Mouse (Mus musculus) intestine, postnatal 0 days (tissue): Measurements from ENCODE around the gene Adgrl4. TPM values are rescaled to one million over a fixed set of nuclear protein-coding genes. Genes with fewer than 3 reads are reported as not detected.

Experiments
- ATAC-seq: fragments of 200-750 bp; cut with Nextera tagmentation; 2 replicates; pipeline ENCODE4 v1.8.0; 2017; ENCODE audit warnings: mild to moderate bottlenecking, moderate TSS enrichment, moderate library complexity
- H3K27ac ChIP-seq: fragments of 300-500 bp; sonication (generic); 2 replicates; pipeline ENCODE4 v1.5.1; 2014; ENCODE audit warnings: mild to moderate bottlenecking, low read depth, low read length, moderate library complexity
- H3K27me3 ChIP-seq: fragments of 300-500 bp; sonication (generic); replicated peaks from 2 replicates; pipeline ENCODE4 v1.6.1; 2014; ENCODE audit warnings: low read length, mixed read lengths; ENCODE audit not compliant: control insufficient read depth, insufficient read depth
- H3K36me3 ChIP-seq: fragments of 300-500 bp; sonication (generic); 2 replicates; pipeline ENCODE4 v1.6.1; 2014; ENCODE audit warnings: mild to moderate bottlenecking, moderate library complexity; ENCODE audit not compliant: control insufficient read depth, insufficient read depth
- H3K4me1 ChIP-seq: fragments of 300-500 bp; sonication (generic); replicated peaks from 2 replicates; pipeline ENCODE4 v1.6.1; 2014; ENCODE audit warnings: antibody characterized with exemption, low read length, mixed read lengths; ENCODE audit not compliant: control insufficient read depth, insufficient read depth
- H3K4me2 ChIP-seq: fragments of 300-500 bp; sonication (generic); replicated peaks from 2 replicates; pipeline ENCODE4 v1.6.1; 2014; ENCODE audit warnings: low read depth, mild to moderate bottlenecking, moderate library complexity
- H3K4me3 ChIP-seq: fragments of 300-500 bp; sonication (generic); 2 replicates; pipeline ENCODE4 v1.5.1; 2014; ENCODE audit warnings: low read depth, low read length
- H3K9ac ChIP-seq: fragments of 300-500 bp; sonication (generic); 2 replicates; pipeline ENCODE4 v1.6.1; 2014; ENCODE audit warnings: mild to moderate bottlenecking, low read depth, low read length
- H3K9me3 ChIP-seq: fragments of 300-500 bp; sonication (generic); 2 replicates; pipeline ENCODE4 v1.6.1; 2016; ENCODE audit warnings: mixed run types; ENCODE audit not compliant: control insufficient read depth
- CTCF ChIP-seq: sonication (generic); IDR thresholded peaks from 2 replicates; pipeline ENCODE4 v1.5.1; 2016; ENCODE audit warnings: low read depth, mild to moderate bottlenecking, control low read depth, antibody characterized with exemption, moderate library complexity
- WGBS: fragments of 180-500 bp; shearing (Covaris S2); extraction: QIAGEN DNeasy Blood & Tissue Kit; methylation state at CpG from one replicate; pipeline ENCODE4 v1.1.7; 2014; 5-methylcytosine and 5-hydroxymethylcytosine counted together
- polyA plus RNA-seq: library from polyadenylated mRNA; unstranded; fragments of >200 nt; fragmentation: Nextera tagmentation; extraction: Ambion mirVana; gene quantifications from 2 replicates; pipeline ENCODE4 v1.2.1, GENCODE M21; 2015

The Adgrl4 gene
- polyA plus RNA-seq, 1 experiment from 2014 or later = 6.6 TPM

DNA sequence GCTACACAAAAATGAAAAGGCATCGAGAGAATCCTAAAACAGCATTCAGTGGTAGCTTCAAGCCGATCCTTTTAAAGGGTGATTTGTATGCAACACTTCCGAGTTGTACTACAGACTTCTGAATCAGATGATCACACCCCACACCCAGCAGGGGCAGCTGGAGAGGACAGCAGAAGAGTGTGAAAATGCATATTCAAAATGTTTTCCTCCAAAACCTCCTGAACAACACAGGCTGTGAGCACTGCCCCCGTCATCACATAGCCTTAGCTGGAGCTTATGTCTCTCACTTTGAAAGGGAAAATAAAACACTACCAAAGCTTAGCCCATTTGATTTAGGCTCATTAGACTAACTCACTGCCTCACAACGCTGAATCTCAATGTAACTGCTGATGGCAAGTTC, 113.3 kb downstream of the Adgrl4 start:
- Histone ChIP-seq H3K4me2 (no peak overlapping the region), H3K9me3 (no peaks in the 10 kb centered on the region), H3K4me3 (no peak overlapping the region), H3K36me3 (no peaks in the 10 kb centered on the region), H3K27me3 (no peaks in the 10 kb centered on the region), H3K27ac (no peak overlapping the region), H3K9ac (no peak overlapping the region), H3K4me1 (no peaks in the 10 kb centered on the region)
- TF ChIP-seq CTCF = no peak
- ATAC-seq = no peak
- WGBS = 51% methylated on average over 5 of the region's 5 CpGs

DNA sequence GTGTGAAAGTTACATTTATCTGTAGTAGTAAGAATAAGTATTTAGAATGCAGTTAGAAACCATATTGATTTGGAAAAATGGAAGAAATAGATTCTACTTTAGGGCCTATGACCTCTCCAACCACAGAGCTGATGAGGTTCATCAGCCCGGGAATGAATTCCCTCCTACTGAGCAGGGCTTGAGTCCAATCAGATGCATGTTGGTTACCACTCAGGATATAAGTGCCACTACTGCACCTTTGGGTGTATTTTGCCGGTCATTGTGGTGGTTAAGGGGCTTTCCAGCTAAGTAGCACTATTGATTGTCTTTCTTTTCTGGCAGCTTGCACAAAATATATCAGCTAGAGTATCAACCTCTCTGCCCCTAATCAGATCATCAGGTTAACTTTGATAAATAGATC, 118.9 kb downstream of the Adgrl4 start:
- 91% methylated on average over 2 of the region's 2 CpGs for WGBS
- H3K27me3 ChIP-seq = no peaks in the 10 kb centered on the region
- H3K4me2 ChIP-seq = no peak overlapping the region
- no peak for TF ChIP-seq CTCF
- no peaks in the 10 kb centered on the region for H3K36me3 ChIP-seq
- no peak for ATAC-seq
- H3K4me1 ChIP-seq = no peaks in the 10 kb centered on the region
- H3K9me3 ChIP-seq = no peaks in the 10 kb centered on the region
- H3K9ac ChIP-seq = no peak overlapping the region
- H3K4me3 ChIP-seq = no peak overlapping the region
- H3K27ac ChIP-seq = no peak overlapping the region

DNA sequence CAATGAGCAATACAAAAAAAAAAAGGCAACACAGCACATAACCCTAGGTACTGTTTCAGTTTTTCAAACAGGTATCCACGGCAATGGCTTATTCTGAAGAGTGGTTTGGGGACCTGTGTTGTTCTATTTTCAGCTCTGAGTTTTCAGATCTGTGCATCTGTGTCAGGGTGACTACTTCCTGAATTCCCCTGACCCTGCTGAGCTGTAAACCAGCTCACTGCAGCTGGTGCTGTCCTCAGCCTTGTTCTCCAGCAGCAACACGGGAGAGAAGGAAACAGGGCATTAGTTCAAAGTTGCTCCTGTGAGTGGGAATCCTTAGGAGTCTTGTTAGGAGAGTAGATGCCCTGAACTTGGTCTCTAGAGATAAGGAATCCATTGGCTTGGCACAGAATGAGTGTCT, 119.4 kb downstream of the Adgrl4 start:
- Histone ChIP-seq H3K9ac (no peak overlapping the region), H3K4me2 (no peak overlapping the region), H3K27me3 (no peaks in the 10 kb centered on the region), H3K9me3 (no peaks in the 10 kb centered on the region), H3K36me3 (no peaks in the 10 kb centered on the region), H3K4me3 (no peak overlapping the region), H3K27ac (no peak overlapping the region), H3K4me1 (no peaks in the 10 kb centered on the region)
- no peak for ATAC-seq
- TF ChIP-seq CTCF = no peak
- WGBS = 62% methylated on average over 2 of the region's 2 CpGs

- Histone ChIP-seq H3K4me2 (no peak overlapping the region), H3K4me3 (no peak overlapping the region), H3K36me3 (no peaks in the 10 kb centered on the region), H3K27ac (no peak overlapping the region), H3K9me3 (no peaks in the 10 kb centered on the region), H3K27me3 (no peaks in the 10 kb centered on the region), H3K4me1 (no peaks in the 10 kb centered on the region), H3K9ac (no peak overlapping the region)
- no peak for ATAC-seq
- TF ChIP-seq CTCF = no peak
- 67% methylated on average over 5 of the region's 5 CpGs for WGBS
Measured at GRCm38 (mm10) chr3:151557607-151558006, 119.9 kb downstream of the Adgrl4 start.

GRCm38 (mm10) chr3:151558374-151558773, 120.7 kb downstream of the Adgrl4 start:
- Histone ChIP-seq H3K4me2 (no peak overlapping the region), H3K27me3 (no peaks in the 10 kb centered on the region), H3K27ac (no peak overlapping the region), H3K36me3 (no peaks in the 10 kb centered on the region), H3K4me1 (no peaks in the 10 kb centered on the region), H3K4me3 (no peak overlapping the region), H3K9me3 (no peaks in the 10 kb centered on the region), H3K9ac (no peak overlapping the region)
- no peak for TF ChIP-seq CTCF
- 70% methylated on average over 4 of the region's 4 CpGs for WGBS
- no peak for ATAC-seq

DNA sequence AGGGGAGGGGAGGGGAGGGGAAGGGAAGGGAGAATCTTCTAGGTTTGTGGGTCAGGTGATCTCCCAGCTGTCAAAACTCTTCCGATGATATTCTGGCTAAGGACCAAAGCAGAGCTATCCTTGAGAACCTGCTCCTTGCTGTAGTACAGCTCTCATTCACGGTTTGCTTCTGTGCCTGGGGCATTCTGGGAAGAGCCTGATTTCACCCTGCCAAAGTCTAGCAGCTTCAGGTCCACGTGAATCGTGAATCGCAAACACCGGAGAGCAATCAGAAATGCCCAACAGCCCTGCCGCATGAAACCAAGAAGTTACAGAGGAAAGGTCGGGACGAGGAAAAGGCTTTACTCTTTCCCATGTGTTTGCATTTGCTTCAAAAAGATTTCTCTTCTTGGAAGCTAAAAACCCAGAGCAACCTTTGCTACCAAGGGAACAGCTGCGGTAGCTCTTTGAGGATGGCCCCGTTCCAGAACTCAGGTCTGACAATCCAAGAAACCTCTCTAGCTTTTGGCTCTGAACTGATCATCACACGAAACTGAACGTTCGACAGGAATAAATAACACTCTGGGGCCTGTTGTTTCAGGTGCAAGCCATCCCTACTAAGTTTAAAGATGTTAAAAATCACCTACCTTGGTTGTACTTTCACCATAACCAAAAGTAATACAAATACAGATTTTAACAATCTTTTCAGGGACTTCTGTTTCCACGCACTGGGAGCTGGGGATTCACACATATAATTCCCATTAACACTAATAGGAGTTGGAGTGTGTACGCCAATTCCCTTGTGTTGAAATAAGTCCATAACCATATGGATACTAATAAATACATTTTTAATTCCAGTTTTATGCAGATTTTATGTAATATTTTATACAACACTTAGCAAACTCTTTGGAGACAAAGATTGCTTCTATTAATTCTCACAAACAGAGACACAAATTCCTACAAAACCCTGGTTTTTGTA, 128.3 kb downstream of the Adgrl4 start:
- Histone ChIP-seq H3K27me3 (no peaks in the 10 kb centered on the region), H3K27ac (no peak overlapping the region), H3K4me2 (no peak overlapping the region), H3K4me3 (no peak overlapping the region), H3K9ac (no peak overlapping the region), H3K9me3 (no peaks in the 10 kb centered on the region), H3K36me3 (no peaks in the 10 kb centered on the region), H3K4me1 (no peaks in the 10 kb centered on the region)
- TF ChIP-seq CTCF = no peak
- no peak for ATAC-seq
- whole genome bisulfite sequencing = 66% methylated on average over 16 of the region's 16 CpGs
